Mouse (Mus musculus) kidney, postnatal 10 days (tissue): ENCODE measurements around the gene Mgat4d.
"Not testable (repeated sequence)": the region's sequence is repeated elsewhere in the genome, so short reads cannot be mapped to it uniquely, and the experiment has no call there.

Source experiments
- DNase-seq: peaks from one replicate; pipeline ENCODE4 v3.0.0; 2021; ENCODE audit warnings: mixed read lengths

The Mgat4d gene

DNA sequence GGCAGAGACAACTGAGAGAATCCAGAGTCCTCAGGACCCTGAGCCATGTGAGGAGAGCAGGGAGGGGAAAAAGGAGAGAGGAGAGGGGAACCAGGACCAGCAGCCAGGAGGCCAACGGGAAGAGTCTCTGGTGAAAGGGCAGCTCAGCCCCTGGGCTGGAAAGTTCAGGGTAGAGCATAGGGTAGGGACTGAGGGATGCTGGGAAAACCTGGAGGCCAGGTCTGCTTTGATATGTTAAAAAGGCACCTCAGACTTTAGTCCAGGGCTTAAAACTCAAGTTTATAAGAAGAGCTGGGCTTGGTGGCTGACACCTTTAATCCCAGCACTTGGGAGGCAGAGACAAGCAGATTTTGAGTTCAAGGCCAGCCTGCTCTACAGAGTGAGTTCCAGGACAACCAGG, 44.2 kb downstream of the Mgat4d start:
- no peak for DNase-seq

- no peak for DNase-seq
Observed at GRCm38 (mm10) chr8:83394325-83394724, 46.1 kb downstream of the Mgat4d start.

- no peak for DNase-seq
Observed at GRCm38 (mm10) chr8:83396680-83397079, 48.4 kb downstream of the Mgat4d start.

GRCm38 (mm10) chr8:83397726-83398125, 49.5 kb downstream of the Mgat4d start:
- no peak for DNase-seq

GRCm38 (mm10) chr8:83405548-83405947, 57.3 kb downstream of the Mgat4d start:
- no peak for DNase-seq

DNA sequence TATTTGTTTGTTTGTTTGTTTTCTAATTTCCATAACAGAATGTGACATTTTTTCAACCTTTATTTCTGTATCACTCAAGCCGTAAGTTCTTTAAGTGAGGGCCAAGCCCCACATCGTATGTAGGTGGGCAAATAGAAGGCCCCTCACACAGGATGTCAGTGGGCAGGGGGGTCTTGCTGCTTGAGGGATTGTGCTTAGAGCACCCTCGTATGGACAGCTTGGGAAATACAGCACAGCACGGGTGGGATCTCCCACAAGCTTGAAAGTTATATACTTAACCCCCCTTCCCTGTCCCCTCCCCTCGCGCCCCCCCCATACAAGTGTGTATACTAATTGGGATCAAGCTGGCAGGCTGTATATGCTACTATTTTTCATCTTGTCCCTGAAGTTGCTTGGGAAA, 58.6 kb downstream of the Mgat4d start:
- no peak for DNase-seq

DNA sequence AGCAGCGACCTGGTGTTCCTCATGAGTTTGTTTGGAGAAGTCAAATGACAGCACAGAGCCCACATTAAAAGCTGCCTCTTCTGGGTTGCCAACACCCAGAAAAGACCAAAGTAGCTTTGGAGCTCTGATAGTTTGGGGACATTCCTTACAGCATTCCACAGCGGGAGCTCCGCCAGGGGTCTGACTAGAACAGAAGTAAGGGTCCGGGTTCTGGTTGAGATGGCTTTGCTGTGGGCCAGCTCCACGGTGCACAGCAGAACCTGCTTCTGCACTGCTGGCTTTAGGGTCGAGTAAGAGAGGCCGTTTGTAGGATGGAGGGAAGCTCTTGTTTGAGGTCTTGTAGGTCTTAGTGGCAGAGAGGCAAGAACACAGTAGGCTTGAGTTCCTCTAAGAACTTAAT, 60.2 kb downstream of the Mgat4d start:
- no peak for DNase-seq

GRCm38 (mm10) chr8:83416878-83417277, 68.6 kb downstream of the Mgat4d start:
- DNase-seq = no peak

- no peak for DNase-seq
Observed at GRCm38 (mm10) chr8:83417970-83418369, 69.7 kb downstream of the Mgat4d start.

DNA sequence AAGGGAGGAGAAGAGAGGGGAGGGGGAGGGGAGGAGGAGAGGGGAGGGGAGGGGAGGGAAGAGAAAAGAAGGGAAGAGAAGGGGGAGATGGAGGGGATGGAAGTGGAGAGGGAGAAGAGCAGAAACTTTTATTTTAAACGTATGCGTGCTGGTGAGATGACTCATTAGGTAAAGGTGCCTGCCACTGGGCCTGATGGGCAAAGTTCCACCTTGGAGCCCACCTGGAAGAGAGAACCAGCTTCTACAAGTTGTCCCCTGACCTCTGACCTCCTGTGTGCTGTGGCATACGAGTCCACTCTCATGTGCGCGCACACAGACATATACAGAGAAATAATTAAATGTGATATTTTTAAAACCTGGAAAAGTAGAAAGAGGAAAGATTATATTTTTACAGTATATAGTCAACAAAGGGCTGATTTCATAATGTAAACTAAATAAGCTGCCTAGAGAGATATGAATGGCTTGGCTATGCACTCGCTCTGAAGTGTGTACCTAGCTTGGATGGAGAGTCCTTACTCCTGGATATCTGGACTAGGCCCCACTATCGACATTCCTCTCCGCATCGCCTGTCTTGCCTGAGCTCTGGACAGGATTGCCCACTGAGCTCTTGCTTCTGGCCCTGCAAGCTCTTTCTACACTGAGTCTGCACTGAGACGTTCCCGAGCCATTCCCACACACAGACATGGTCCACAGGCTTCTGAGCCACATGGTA, 70.7 kb downstream of the Mgat4d start:
- DNase-seq = no peak

- DNase-seq = no peak
Observed at GRCm38 (mm10) chr8:83421354-83421753, 73.1 kb downstream of the Mgat4d start.

DNA sequence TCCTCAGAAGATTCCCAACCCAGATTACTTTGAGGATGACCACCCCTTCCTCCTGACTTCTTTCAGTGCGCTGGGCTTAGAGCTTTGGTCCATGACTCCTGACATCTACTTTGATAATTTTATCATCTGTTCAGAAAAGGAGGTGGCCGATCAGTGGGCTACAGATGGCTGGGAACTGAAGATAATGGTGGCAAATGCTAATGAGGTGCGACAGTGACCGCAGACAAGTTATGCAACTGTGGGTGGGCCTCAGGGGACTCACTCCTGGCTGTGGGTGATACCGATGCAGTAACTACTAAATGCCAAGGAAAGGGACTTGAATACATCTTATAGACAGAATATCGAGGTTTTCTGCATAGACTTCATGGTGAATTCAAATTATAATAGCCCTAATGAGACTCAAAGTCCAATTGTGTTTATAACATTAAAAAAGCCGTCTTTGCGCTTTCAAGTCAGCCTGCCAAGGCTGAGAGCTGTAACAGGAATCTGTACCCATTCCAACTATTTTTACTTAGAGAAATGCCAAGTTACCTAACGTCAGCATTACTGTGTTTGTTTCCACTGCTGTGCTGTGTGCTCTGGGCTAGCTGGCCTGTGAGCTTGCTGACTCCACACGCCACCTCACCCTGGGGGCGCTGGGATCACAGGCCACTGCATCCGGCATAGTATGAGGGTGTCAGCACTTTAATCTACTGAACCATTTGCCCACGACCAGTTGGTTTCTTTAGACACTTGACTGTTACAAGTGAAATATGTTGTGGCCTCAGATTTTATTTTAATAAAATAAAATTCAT, 75.0 kb downstream of the Mgat4d start:
- peak; percentile 21 for DNase-seq

DNA sequence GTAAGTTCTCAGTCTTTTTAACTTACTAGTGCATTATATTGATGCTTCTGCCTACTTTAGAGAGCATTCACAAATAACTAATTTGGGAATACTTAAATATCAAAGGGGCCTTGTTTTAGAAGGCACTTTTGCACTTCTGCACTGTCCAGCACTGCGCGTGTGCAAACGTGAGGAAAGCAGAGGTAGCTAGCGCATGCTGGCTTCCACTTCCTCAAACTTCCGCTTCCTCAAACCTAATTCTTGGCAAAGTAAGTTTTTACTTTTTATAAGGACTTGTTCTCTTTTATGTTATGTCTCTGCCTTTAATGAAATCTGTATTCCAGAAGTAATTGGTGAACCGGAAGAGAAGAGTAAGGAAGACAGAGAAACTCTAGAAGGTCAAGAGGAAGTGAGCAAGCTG, 76.9 kb downstream of the Mgat4d start:
- no peak for DNase-seq

GRCm38 (mm10) chr8:83426104-83426759, 78.0 kb downstream of the Mgat4d start:
- DNase-seq = no peak

DNA sequence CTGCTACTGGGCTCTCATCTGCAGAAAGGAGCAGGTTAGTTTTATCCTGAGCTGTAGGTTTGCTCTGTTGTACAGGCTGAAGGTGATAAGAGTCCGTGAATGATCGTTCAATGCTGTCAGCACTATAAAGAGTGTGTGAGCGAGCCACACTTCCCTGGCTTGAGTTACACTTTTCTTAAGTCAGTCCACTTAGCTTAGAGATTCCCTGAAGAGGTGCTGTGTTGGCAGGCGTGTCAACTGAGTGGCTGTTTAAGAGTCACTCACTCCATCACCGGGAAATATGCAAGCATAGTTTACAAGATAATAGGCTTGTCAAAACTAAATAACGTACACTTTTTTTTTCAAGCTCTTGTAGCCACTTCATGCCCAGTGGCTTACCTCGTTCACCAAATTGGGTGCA, 78.7 kb downstream of the Mgat4d start:
- DNase-seq = no peak

DNA sequence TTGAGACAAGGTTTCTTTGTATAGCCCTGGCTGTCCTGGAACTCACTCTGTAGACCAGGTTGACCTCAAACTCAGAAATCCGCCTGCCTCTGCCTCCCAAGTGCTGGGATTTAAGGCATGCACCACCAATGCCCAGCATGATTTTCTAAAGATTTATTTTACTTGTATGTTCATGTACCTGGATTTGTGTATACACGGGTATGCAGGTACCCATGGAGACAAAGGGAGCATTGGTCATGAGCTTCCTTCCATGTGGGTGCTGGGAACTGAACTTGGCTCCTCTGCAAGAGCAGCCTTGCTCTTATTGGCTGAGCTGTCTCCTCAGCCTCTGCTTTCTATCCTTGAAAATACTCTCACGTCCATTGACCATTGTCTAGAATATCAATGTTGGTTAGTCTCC, 80.3 kb downstream of the Mgat4d start:
- not testable (repeated sequence) for DNase-seq

DNA sequence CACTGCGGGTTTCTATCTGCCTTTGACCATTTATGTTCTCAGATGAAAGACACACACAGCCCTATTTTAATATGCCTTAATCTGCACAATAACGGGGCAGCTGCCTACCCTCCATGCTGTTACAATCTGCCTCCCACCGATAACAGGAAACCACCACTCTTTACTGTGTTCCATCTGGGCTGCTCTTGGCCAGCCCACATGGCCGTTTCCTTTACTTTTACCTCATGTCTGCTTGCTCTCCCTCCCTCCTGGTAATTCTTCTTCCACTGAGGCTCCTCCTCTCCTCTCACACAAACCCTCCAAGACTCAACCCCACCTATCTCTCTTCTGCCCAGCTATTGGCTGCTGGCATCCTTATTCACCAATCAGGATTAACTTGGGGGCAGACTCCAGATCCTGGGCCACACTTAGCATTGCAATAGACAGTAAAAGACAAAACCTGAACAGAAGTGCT, 80.8 kb downstream of the Mgat4d start:
- DNase-seq = no peak
